Mouse (Mus musculus) left cerebral cortex, postnatal 4 days (tissue): ENCODE results near the gene En1. TPM values are rescaled to one million over a fixed set of nuclear protein-coding genes. Genes with fewer than 3 reads are reported as not detected.

Experiments
- DNase-seq: peaks from one replicate; pipeline ENCODE4 v3.0.0-alpha.2; 2022
- intact Hi-C: fragments of 180-260 bp; cut with DNase I; formaldehyde crosslinking; loops from one replicate; pipeline ENCODE4 v1.15.1; 2025
- total RNA-seq, 2 experiments: library from RNA; stranded (reverse); gene quantifications; 2 replicates each; pipeline ENCODE4 v1.2.3; 2021

Gene En1
- total RNA-seq, result under 1 TPM; 0.12 to 0.14 TPM

- peak; percentile 94 for DNase-seq
- intact Hi-C loops, result no loop called here
Measured at GRCm38 (mm10) chr1:120602031-120602730, at the start of gene En1. TSS of gene En1 (plus strand) at chr1:120602418.

DNA sequence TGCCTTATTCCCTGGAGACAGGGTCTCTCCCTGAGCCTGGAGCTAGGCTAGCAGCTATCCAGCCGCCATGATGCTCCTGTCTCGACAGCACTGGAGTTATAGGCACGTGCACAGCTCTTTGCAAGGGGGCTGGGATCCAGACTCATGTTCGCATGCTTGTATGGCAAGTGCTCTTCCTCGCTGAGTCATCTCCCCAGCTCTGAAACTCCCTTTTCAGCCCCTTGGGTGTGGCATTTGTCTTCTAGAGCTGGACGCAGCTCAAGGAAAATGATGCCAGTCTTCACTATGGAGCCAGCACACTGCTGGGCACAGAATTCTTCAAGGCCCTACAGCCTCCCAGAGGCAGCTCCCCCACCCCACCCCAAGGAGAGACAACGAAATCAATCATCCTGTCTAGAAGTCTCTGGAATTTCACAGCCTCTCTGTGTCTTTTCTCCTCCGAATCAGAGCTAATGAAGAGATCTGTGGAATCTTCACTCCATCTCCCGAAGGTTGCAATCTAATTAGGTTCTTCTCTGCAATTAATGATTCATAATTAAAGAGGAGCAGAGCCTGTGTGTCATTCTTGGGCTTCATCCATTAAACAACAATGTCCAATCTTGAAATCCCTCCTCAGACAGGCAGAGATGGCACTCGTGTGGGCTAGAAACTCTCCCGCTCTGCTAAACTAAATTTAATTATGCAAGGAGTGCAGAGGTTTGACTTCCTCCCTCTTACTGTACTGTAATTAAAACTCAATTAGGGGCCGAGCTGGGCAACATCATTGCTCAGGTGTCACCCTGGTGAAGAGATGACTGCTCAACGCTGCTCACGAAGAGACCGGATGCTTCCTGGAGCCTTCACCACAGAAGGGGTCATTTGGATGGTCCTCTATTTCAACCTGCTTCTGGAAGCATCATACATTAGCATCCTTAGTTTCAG is 45.0 kb upstream of the En1 start:
- no peak for DNase-seq
- intact Hi-C loops, result no loop called here

DNA sequence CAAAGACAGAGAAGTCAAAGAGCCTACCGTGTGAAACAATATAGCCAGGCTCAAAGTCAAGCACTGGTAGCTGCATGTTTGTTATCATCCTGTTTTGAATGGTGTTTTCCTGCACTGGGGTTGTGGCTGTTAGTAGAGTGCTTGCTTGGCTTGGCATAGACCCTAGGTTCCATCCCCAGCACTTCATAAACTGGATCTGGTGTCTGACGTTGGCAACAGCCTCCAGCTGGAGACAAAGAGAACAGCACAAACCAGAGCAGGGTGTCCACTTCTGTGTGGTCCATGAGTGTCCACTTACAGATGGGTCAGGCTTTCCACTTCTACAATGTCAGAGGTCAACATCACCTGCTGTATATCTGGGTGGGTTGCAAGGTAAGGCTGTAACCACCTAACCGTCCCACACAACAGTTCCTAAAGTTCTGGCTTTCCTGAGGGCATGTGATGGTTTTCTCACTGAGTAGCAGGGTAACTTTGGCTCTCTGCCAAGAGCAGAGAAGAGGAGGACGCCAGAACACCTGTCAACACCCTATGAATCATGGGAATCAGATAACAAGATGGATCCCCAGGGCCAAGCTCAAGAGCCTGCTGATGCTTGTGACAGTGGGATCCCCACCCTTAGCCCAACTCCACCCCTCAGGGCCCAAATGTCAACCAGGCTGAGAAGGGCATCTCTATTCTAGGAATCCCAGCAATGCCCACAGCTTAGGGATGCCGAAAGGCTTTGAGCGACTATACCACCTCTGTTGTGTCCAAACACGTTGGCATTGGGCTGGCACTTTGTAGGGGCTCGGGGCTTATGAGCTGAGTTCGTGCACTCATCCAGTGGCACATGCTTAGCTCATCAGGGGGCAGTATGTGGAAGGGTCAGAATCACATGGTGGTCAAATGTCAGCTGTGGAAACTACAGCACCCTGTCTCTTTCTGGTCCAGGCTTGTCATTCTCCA is 43.6 kb upstream of the En1 start:
- intact Hi-C loops, result no loop called here
- no peak for DNase-seq

GRCm38 (mm10) chr1:120559911-120560310 is 42.3 kb upstream of the En1 start:
- intact Hi-C loops, result no loop called here
- DNase-seq, result no peak

- no peak for DNase-seq
- intact Hi-C loops, result no loop called here
Measured at GRCm38 (mm10) chr1:120581306-120581705, 20.9 kb upstream of the En1 start.

GRCm38 (mm10) chr1:120585481-120585880 is 16.7 kb upstream of the En1 start:
- no peak for DNase-seq
- intact Hi-C loops, result loop anchor here (5.0 kb wide), 3 partner anchors 812 to 967 kb away; no protein-coding TSS in a partner anchor

DNA sequence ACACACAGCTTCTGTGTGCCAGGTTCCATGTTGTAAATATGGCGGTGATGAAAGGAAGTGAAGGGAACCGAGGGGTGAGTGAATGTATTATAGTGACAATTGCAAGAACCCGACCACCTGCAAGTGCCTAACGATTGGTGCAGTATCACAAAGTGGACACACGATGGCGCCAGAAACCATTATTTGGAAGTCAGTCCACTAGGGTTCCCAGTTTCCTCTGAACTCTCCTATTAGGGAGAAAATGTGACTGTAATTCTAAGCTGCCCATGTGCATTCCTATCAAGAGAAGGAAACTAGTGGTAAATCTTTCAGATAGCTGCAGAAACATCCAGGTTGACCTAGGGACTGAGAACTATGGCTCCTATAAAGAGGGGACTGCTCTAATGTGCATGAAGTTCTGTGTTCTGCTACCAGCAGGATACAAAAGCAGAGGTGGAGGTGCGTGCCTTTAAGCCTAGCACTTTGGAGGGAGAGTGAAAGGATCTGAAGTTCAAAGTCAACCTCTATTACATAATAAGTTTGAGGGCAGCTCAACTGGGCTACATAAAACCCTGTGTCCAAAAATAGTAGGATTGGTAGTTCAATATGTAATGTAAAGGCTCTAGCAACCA is 15.6 kb upstream of the En1 start:
- intact Hi-C loops, result loop anchor here (2.0 to 5.0 kb wide), 4 partner anchors 594 to 966 kb away; no protein-coding TSS in a partner anchor
- DNase-seq, result peak; percentile 78

DNA sequence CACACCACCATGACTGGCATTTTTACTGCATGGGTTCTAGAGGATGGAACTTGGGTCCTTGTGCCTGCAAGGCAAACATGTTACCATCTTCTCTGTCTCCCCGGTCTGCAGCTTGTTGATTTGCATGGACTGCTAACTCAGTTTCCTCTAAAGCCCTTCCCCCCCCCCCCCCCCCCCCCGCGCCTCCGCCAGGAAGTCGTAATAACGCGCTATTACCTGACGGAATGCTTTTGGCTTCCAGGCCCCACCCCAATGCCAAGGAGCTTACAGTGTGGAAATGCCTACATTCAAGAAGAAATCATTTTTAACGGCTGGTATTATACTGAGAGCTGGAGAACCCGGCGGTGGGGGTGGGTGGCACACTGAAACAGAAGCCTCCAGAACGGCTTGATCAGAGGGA is 14.8 kb upstream of the En1 start:
- DNase-seq, result no peak

GRCm38 (mm10) chr1:120587960-120588359 is 14.3 kb upstream of the En1 start:
- DNase-seq, result no peak
- intact Hi-C loops, result loop anchor here (2.0 to 5.0 kb wide), 4 partner anchors 593 to 964 kb away; no protein-coding TSS in a partner anchor

More for the DNA sequence above, 14.8 kb upstream of the En1 start:
- intact Hi-C loops, result loop anchor here (2.0 to 5.0 kb wide), 4 partner anchors 593 to 965 kb away; no protein-coding TSS in a partner anchor

GRCm38 (mm10) chr1:120588362-120589027 is 13.7 kb upstream of the En1 start:
- DNase-seq, result no peak
- intact Hi-C loops, result loop anchor here (5.0 kb wide), 3 partner anchors 809 to 964 kb away; no protein-coding TSS in a partner anchor

DNA sequence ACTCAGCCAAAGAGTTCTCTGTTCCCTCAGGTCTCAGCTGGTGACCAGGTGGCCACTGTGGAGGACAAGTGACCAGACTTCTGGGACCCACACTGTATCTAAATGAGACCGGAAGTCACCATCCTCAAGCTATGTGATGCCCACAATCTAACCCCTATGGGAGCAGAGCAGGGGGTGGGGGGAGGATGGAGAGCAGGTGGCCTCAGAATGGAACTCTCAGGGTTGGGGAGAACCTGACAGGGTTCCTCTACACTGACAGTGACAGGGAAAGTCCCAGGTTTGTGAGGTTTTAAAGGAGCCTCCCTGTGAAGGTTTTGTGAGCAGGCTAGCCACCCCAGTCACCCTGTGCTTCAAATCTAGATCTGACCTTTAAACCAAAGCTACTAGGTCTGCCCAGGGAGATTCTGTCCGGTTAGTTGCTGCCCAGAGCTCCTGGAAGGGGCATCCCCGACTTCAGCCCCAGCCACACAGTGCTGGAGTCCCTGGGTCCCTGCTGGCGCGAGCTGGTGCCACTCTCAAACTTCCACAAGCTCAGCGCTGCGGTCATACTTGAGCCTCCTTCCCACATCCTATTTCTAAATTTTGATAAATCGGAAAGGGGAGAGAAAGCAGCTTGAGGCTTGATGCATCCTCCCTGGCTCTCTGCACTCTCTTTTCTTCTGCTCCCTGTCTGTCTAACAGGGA is 8.8 kb upstream of the En1 start:
- intact Hi-C loops, result loop anchor here (10.0 kb wide), 2 partner anchors 211 to 731 kb away; no protein-coding TSS in a partner anchor
- no peak for DNase-seq

DNA sequence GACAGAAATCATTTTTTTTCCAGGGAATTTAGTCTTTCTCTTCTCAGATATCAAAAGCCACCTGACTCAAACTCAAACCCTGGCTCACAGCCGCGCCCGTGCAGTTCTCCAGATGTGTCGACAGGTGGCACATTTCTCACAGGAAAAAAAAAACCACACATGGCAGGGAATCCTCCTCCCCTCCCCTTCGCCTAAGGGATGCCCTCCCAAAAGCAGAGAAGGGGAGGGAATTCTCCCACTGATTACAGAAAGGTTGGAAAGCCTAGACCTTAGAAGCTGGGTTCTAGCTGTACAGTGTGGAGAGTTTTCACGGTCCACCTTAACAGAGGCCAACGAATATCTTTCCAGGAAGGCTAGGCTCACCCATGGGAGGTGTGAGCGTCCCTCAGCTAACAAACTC is 7.6 kb upstream of the En1 start:
- intact Hi-C loops, result loop anchor here (10.0 kb wide), 2 partner anchors 210 to 730 kb away; no protein-coding TSS in a partner anchor
- DNase-seq, result peak; percentile 48

- intact Hi-C loops, result loop anchor here (10.0 kb wide), 2 partner anchors 209 to 729 kb away; no protein-coding TSS in a partner anchor
- DNase-seq, result no peak
Measured at GRCm38 (mm10) chr1:120595471-120596240, 6.6 kb upstream of the En1 start.

- intact Hi-C loops, result loop anchor here (10.0 kb wide), 2 partner anchors 208 to 728 kb away; no protein-coding TSS in a partner anchor
- DNase-seq, result peak; percentile 65
Measured at GRCm38 (mm10) chr1:120596319-120596718, 5.9 kb upstream of the En1 start.

- intact Hi-C loops, result loop anchor here (10.0 kb wide), 2 partner anchors 208 to 728 kb away; no protein-coding TSS in a partner anchor
- DNase-seq, result peak; percentile 46
Measured at GRCm38 (mm10) chr1:120596784-120597183, 5.4 kb upstream of the En1 start.

- intact Hi-C loops, result loop anchor here (10.0 kb wide), 2 partner anchors 208 to 728 kb away; no protein-coding TSS in a partner anchor
- DNase-seq, result no peak
Measured at GRCm38 (mm10) chr1:120597271-120597670, 4.9 kb upstream of the En1 start.

DNA sequence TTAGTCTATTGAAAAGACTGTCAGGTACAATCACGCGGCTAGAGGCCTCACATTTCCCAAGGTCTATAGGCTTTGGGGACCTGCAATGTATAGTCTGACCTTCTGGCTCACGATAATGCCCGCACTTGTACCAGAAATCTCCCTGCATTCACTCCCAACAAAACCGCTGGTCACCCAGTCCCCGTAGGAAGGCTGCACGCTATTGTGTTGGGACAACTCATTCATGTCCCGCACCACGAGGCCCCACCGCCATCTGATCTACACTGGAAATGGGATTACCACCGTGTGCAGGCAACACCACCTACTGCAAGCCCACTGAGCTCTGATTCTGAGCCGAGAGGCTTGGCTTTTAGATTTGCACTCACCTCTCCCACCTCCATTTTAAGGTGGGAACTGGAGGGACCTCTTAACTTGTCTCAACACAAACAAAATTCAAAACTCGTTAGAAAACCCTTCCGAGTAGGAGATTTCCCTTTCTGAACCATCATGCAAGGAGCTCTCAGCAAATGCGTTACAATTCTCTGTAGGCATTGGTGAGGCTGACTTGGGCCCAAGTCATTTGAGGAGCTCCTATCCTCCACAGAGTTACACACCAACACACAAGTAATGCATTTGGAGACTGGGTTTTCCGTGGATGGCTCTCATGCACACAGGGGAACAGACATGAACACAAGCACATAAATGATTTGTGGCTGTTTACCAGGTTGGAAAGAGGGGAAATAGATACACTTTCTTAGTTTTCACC is 3.9 kb upstream of the En1 start:
- no peak for DNase-seq
- intact Hi-C loops, result loop anchor here (10.0 kb wide), 2 partner anchors 206 to 726 kb away; no protein-coding TSS in a partner anchor
